Mouse (Mus musculus) liver, postnatal 0 days (tissue): ENCODE data around the gene Trim7.

Source experiments
- CTCF ChIP-seq: sonication (generic); IDR thresholded peaks from 2 replicates; pipeline ENCODE4 v1.5.1; 2016; ENCODE audit warnings: antibody characterized with exemption, low read depth
- EP300 ChIP-seq: IDR thresholded peaks from 2 replicates; pipeline ENCODE4 v1.6.1; 2016; ENCODE audit warnings: antibody characterized with exemption, low read depth, mild to moderate bottlenecking

DNA sequence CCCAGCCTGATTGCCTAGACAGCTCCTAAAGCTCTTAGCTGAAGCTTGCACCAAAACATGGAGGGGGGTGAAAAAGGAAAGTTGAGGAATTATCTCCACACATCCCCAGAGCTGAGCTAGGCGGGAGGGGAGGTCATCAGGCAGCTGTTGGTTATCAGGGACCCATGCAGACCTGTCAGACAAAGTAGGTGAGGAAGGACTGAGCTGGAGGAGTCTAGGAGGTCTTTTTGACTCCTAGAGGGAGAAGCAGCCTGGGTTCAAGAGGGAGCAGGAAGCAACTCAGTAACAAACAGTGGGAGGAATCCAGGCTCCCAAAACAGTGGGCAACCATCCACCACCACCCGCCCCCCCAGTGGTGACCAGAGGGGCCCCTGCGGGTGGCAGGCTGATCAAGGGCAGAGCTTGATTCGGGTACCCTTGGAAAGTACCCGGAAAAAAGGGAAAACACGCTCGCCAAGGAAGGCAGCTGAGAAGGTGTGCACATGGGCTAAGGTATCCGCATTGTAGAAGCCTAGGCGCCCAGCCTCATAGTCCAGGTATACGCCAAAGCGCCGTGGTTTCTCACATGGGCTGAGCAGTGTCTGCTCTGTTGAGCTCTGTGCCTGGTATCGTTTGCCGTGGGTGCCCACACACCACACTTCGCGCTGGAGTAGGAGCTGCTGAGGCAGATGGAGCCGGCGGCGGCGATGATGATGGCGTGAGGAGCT lies 18.9 kb upstream of the Trim7 start:
- no peak for TF ChIP-seq EP300
- TF ChIP-seq CTCF = no peak
